ENCODE assay signal across 9 mouse cellular contexts in genomic region chr19:43920453-43921300, GRCm38 (mm10). TPM values are rescaled to one million over a fixed set of nuclear protein-coding genes. Genes with fewer than 3 reads are reported as not detected.
DNase-seq lines count a peak whose midpoint lies in the region; ATAC-seq lines count a peak whose summit lies in the region.
"Had no signal": no experiment of that assay in that cellular context is flagged by ENCODE, and none has a peak within 500 bp of the region (broad histone marks: within the 10 kb centered on the region; RNA-seq: fewer than 3 reads in every experiment).

No protein-coding gene starts in this region.

- WGBS in heart, embryonic 11.5 days (ENCODE audit: insufficient replicate concordance): 11% methylated on average over 32 of the region's 32 CpGs
- 18% methylated on average over 32 of the region's 32 CpGs for WGBS in midbrain, embryonic 16.5 days

- ATAC-seq in heart, embryonic 11.5 days (replicated peaks; ENCODE audit: insufficient number of reproducible peaks, low FRiP score, low TSS enrichment): no peak
- ATAC-seq in midbrain, embryonic 16.5 days: no peak

- 0 out of 2 replicates have a peak, but pooled peaks cover 2% of the 10 kb centered on the region for H3K36me3 ChIP-seq in heart, embryonic 11.5 days (ENCODE audit: control insufficient read depth, insufficient read depth, low read length)
- no peaks in the 10 kb centered on the region for H3K36me3 ChIP-seq in midbrain, embryonic 16.5 days (ENCODE audit: control insufficient read depth, insufficient read depth, low read length)

- H3K27me3 ChIP-seq in heart, embryonic 11.5 days (ENCODE audit: control insufficient read depth, insufficient read depth, low read length): no peaks in the 10 kb centered on the region
- H3K27me3 ChIP-seq in midbrain, embryonic 16.5 days (ENCODE audit: control insufficient read depth, insufficient read depth, low read depth, low read length): no peaks in the 10 kb centered on the region

- DNase-seq in adrenal gland, postnatal 36 days: peak; percentile 36 to 52
- no peak for DNase-seq in adrenal gland, adult 2 months
- peak; percentile 57 for DNase-seq in kidney, postnatal 14 days
- no peak for DNase-seq in thymus, postnatal 14 days
- DNase-seq in spleen, adult 18-20 months: no peak
- no peak for DNase-seq in layer of hippocampus, adult 11-12 months (ENCODE audit: low spot score)

- H3K4me1 ChIP-seq in heart, embryonic 11.5 days (ENCODE audit: control insufficient read depth, insufficient read depth, low read length): peaks cover 40% of the 10 kb centered on the region
- H3K4me1 ChIP-seq in midbrain, embryonic 16.5 days (ENCODE audit: control insufficient read depth, insufficient read depth, low read length): no peaks in the 10 kb centered on the region

- peak overlapping the region; percentile 70 for H3K4me2 ChIP-seq in heart, embryonic 11.5 days
- peak overlapping the region; percentile 1; the same call in 1 of the 2 replicates for H3K4me2 ChIP-seq in midbrain, embryonic 16.5 days (ENCODE audit: low read length)

- peak overlapping the region; percentile 27 for H3K4me3 ChIP-seq in heart, embryonic 11.5 days (ENCODE audit: low read depth, low read length)
- H3K4me3 ChIP-seq in midbrain, embryonic 16.5 days (ENCODE audit: low read depth, low read length): no peak overlapping the region
- H3K4me3 ChIP-seq: layer of hippocampus, adult 2 months had no signal

- H3K27ac ChIP-seq in heart, embryonic 11.5 days (ENCODE audit: low read depth, low read length): 0 out of 2 replicates have a peak overlapping the region, but pooled peaks have one; percentile 29
- no peak overlapping the region for H3K27ac ChIP-seq in midbrain, embryonic 16.5 days (ENCODE audit: low read length)
- H3K27ac ChIP-seq: layer of hippocampus, adult 2 months had no signal

- 0 out of 2 replicates have a peak, but pooled peaks cover 3% of the 10 kb centered on the region for H3K9me3 ChIP-seq in heart, embryonic 11.5 days (replicated peaks; ENCODE audit: control insufficient read depth, low read length)
- H3K9me3 ChIP-seq in midbrain, embryonic 16.5 days (replicated peaks; ENCODE audit: control insufficient read depth, low read length, poor library complexity, severe bottlenecking): no peaks in the 10 kb centered on the region

- 0 out of 2 replicates have a peak overlapping the region, but pooled peaks have one; percentile 22 for H3K9ac ChIP-seq in heart, embryonic 11.5 days (ENCODE audit: low read depth, low read length)
- no peak overlapping the region for H3K9ac ChIP-seq in midbrain, embryonic 16.5 days (ENCODE audit: low read depth, low read length)

RNA-seq across cellular contexts. Expression of gene Dnmbp, which starts 19.3 kb away (rescaled TPM):
- 10 to 100 TPM; 12.6 to 13.3 TPM for total RNA-seq in adrenal gland, postnatal 36 days (2021)
- 10 to 100 TPM; 13.3 to 13.9 TPM for total RNA-seq in adrenal gland, adult 2 months (2021)
- polyA plus RNA-seq in adrenal gland, adult 2 months (2012; rRNA removed): 10.8 and 11.3 TPM in 2 replicates
- polyA plus RNA-seq in heart, embryonic 11.5 days (2014; fragmentation: Nextera tagmentation; extraction: Ambion mirVana): 11.4 and 11.7 TPM in 2 replicates
- polyA plus RNA-seq in midbrain, embryonic 16.5 days (2015; fragmentation: Nextera tagmentation; extraction: Ambion mirVana): 7.4 and 8.2 TPM in 2 replicates

Comparison
In these comparisons a context has a peak if more than half of its experiments do, and no peak if none do; other contexts are left out.
1. DNase-seq: peak in adrenal gland, postnatal 36 days (2 of 2) and kidney, postnatal 14 days (single experiment); none in adrenal gland, adult 2 months (single experiment), thymus, postnatal 14 days (single experiment), spleen, adult 18-20 months (0 of 2) and layer of hippocampus, adult 11-12 months (single experiment).